Mouse (Mus musculus): ENCODE results near the gene Gsto2.

DNA sequence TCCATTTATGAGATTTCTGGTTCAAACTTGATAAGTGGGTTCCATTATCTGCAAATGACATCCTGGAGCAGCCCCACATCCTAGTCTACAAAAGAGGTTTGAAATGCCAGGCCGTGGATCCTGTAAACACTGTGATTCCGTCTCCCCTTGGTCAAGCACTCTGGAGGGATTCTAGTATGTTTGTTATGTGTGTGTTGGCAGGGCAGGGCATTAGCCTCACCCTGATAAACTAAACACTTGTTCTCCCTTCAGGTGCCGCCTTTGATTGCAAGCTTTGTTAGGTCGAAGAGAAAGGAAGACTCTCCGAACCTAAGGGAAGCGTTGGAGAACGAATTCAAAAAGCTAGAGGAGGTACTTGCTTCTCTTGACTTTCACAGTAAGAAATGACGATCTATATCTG is 6.2 kb upstream of the Gsto2 start:
- TF ChIP-seq CTCF (IDR thresholded peaks at IDR 0.05; ENCODE audit: extremely low read depth, insufficient read depth, insufficient read length, insufficient replicate concordance) (no peak), POLR2A (IDR thresholded peaks at IDR 0.05; ENCODE audit: low read depth, low read length) (no peak)
